Mouse (Mus musculus) limb, embryonic 15.5 days (tissue): ENCODE measurements at regions not wholly inside any gene's neighbourhood (a gene's known extent, or its start where the extent isn't known, plus 50 kb on each side); places are given as distances from the start of the nearest gene placed in this dataset.
A peak's percentile ranks its signal among the peaks of the same experiment; 100 is the strongest.

Experiments
- ATAC-seq: fragments of 200-750 bp; cut with Nextera tagmentation; 2 replicates; pipeline ENCODE4 v1.8.0; 2017; ENCODE audit warnings: low read depth, moderate TSS enrichment; ENCODE audit not compliant: insufficient number of reproducible peaks, low FRiP score, low TSS enrichment
- H3K27ac ChIP-seq: fragments of 300-500 bp; sonication (generic); 2 replicates; pipeline ENCODE4 v1.5.1; 2015; ENCODE audit warnings: moderate library complexity, mild to moderate bottlenecking, inconsistent platforms
- H3K27me3 ChIP-seq: fragments of 300-500 bp; sonication (generic); 2 replicates; pipeline ENCODE4 v1.6.1; 2015; ENCODE audit warnings: inconsistent platforms
- H3K36me3 ChIP-seq: fragments of 300-500 bp; sonication (generic); 2 replicates; pipeline ENCODE4 v1.6.1; 2015; ENCODE audit warnings: inconsistent platforms
- H3K4me1 ChIP-seq: fragments of 300-500 bp; sonication (generic); 2 replicates; pipeline ENCODE4 v1.6.1; 2015; ENCODE audit warnings: inconsistent platforms
- H3K4me2 ChIP-seq: fragments of 300-500 bp; sonication (generic); 2 replicates; pipeline ENCODE4 v1.6.1; 2015; ENCODE audit warnings: mild to moderate bottlenecking, inconsistent platforms
- H3K4me3 ChIP-seq: fragments of 300-500 bp; sonication (generic); 2 replicates; pipeline ENCODE4 v1.5.1; 2015; ENCODE audit warnings: mild to moderate bottlenecking, inconsistent platforms
- H3K9ac ChIP-seq: fragments of 300-500 bp; sonication (generic); 2 replicates; pipeline ENCODE4 v1.6.1; 2015; ENCODE audit warnings: inconsistent platforms
- H3K9me3 ChIP-seq: fragments of 300-500 bp; sonication (generic); 2 replicates; pipeline ENCODE4 v1.6.1; 2016; ENCODE audit warnings: inconsistent platforms
- WGBS: fragments of 180-500 bp; shearing (Covaris S2); methylation state at CpG from one replicate; pipeline ENCODE4 v1.1.7; 2015; 5-methylcytosine and 5-hydroxymethylcytosine counted together

DNA sequence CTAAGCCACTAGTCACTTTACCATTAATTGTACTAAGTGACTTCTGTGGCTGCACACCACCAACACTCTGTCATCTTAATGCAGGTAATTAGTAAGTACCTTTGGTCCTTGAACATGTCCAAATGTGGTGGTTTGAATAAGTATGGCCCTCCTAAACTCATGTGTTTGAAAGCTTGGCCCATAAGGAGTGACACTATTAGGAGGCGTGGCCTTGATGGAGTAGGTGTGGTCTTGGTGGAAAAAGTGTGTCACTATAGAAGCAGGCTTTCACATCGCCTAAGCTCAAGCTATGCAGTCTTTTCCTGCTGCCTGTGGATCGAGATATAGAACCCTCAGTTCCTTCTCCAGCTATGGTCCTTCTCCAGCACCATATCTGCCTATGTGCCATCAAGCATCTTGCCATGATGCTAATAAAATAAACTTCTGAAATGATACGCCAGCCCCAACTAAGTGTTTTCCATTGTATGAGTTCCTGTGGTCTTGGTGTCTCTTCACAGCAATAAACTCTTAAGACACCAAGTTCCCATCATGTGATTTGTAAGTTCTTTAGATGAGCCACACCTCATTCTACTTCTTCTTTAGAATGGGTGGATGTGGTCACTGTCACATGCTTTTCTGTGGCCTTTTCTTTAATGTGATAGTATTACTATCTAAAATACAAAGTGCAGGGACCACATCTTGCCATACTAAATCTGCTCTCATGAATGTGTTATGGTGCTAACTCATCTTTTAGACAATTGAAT is 71.9 kb upstream of the Rapgef5 start:
- WGBS, result 78% methylated on average over 4 of the region's 4 CpGs
- H3K4me3 ChIP-seq, result no peak overlapping the region
- no peaks in the 10 kb centered on the region for H3K9me3 ChIP-seq
- H3K4me2 ChIP-seq, result no peak overlapping the region
- no peak for ATAC-seq
- no peaks in the 10 kb centered on the region for H3K36me3 ChIP-seq
- peaks cover 10% of the 10 kb centered on the region for H3K4me1 ChIP-seq
- no peaks in the 10 kb centered on the region for H3K27me3 ChIP-seq
- H3K9ac ChIP-seq, result no peak overlapping the region
- no peak overlapping the region for H3K27ac ChIP-seq

DNA sequence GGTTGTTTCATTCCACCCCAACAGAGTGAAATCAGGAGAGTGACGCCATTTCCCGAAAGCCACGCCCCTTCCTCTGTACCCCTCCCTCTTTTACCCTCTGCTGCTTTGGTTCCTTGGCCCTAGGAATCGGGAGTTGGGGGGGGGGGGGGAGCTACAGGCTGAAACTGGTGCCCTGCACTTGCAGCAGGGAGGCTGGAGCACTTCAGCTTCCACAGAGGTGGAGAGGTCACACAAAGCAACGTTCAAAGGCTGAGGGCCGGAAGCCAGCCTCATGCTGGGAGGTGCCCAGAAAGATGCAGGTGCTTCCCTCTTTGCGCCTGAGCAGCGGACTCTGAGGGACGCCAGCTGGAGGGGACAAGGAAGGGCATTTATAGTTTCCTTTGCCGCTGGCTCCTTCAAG is 69.1 kb upstream of the Rapgef5 start:
- Histone ChIP-seq H3K36me3 (no peaks in the 10 kb centered on the region), H3K4me2 (peak overlapping the region; percentile 24), H3K4me1 (peaks cover 10% of the 10 kb centered on the region), H3K27ac (no peak overlapping the region), H3K27me3 (no peaks in the 10 kb centered on the region), H3K4me3 (no peak overlapping the region), H3K9ac (no peak overlapping the region), H3K9me3 (no peaks in the 10 kb centered on the region)
- WGBS, result 13% methylated on average over 10 of the region's 10 CpGs
- ATAC-seq, result no peak

DNA sequence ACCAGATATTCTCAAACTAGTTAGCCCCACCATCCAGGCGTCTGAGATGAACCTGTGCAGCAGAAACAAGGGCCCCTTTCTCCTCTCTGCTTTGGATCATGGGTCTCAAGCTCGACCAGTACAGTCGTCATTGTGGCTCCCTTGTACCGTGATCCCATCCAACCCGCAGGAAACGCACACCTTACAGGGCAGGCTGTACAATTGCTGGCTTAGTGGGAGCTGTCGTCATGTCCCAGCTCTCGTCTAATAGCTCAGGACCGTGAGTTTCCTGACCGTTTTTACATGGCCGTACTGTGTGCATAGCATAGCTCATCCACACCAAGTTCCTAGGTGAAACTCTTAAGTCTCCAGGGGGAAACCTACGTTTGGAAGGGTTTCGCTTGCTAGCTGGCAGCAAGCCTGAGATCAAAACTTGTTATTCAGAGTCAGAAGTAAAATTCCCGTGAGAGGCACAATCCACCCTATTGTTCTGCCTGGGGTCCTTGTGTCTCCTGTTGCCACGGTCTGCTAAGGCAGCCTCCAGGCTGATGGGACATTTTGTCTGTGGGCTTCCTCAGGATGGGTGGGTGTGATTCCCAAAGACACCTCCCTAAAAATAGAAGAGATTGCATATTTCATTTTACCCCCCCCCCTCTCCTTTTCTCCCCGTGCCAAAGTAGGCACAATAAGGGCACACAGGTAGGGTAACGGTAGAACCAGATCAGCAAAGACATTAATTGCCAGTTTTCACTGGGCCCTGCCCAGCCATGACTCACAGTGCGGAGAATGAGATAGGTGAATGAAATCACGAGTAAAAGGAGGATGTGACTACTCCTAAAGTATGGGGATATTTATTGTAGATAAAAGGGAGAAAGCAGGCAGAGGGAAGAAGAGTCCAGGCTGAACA is 68.2 kb upstream of the Rapgef5 start:
- H3K4me2 ChIP-seq, result no peak overlapping the region
- peaks cover 10% of the 10 kb centered on the region for H3K4me1 ChIP-seq
- no peaks in the 10 kb centered on the region for H3K36me3 ChIP-seq
- no peak overlapping the region for H3K9ac ChIP-seq
- H3K27me3 ChIP-seq, result no peaks in the 10 kb centered on the region
- ATAC-seq, result no peak
- H3K4me3 ChIP-seq, result no peak overlapping the region
- H3K9me3 ChIP-seq, result no peaks in the 10 kb centered on the region
- WGBS, result 61% methylated on average over 19 of the region's 19 CpGs
- H3K27ac ChIP-seq, result no peak overlapping the region; the same call in 1 of the 2 replicates

DNA sequence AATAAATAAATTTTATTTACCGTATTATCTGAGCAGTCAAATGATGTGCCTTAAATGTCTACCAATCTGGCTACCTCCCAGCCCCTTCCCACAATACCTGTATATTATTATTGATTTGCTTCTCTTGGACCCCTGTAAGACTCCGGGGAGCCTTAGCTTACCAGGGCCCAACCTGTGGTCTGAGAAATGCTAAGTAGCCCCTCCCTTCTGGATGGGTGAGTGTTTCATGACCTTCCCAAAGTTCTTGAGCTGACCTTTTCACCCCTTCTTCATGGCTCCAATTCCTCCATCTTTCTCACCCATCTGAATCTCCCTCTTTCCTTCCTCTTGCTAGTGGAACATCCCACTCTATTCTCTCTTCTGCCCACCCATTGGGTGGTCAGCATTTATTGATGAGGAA is 67.2 kb upstream of the Rapgef5 start:
- H3K4me2 ChIP-seq, result no peak overlapping the region
- peaks cover 10% of the 10 kb centered on the region for H3K4me1 ChIP-seq
- H3K9ac ChIP-seq, result no peak overlapping the region
- H3K36me3 ChIP-seq, result no peaks in the 10 kb centered on the region
- no peaks in the 10 kb centered on the region for H3K9me3 ChIP-seq
- no peaks in the 10 kb centered on the region for H3K27me3 ChIP-seq
- H3K27ac ChIP-seq, result no peak overlapping the region
- 91% methylated on average over 2 of the region's 2 CpGs for WGBS
- no peak for ATAC-seq
- no peak overlapping the region for H3K4me3 ChIP-seq

DNA sequence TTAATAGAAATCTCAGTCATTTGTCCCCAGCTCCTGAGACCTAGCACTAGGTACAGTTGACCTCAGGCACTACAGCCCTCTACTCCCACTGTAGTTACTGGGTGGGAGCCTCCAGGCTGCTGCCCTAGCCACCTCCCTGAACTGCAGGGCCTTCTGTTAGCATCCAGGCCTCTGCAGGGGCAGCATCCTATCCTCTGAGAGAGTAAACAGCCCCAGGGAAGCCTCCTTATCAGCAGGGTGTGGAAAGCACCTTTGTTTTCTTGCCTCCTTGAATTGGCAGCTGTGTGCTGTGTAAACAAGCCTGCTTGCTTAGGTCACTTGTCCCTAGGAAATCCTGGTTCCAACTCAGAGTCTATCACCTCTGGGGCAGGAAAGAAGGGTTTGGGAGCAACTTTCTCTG is 66.2 kb upstream of the Rapgef5 start:
- no peak overlapping the region for H3K4me2 ChIP-seq
- no peak overlapping the region for H3K9ac ChIP-seq
- H3K27ac ChIP-seq, result no peak overlapping the region
- no peak for ATAC-seq
- no peaks in the 10 kb centered on the region for H3K36me3 ChIP-seq
- H3K4me3 ChIP-seq, result no peak overlapping the region
- no peaks in the 10 kb centered on the region for H3K9me3 ChIP-seq
- no peaks in the 10 kb centered on the region for H3K27me3 ChIP-seq
- H3K4me1 ChIP-seq, result peaks cover 10% of the 10 kb centered on the region

DNA sequence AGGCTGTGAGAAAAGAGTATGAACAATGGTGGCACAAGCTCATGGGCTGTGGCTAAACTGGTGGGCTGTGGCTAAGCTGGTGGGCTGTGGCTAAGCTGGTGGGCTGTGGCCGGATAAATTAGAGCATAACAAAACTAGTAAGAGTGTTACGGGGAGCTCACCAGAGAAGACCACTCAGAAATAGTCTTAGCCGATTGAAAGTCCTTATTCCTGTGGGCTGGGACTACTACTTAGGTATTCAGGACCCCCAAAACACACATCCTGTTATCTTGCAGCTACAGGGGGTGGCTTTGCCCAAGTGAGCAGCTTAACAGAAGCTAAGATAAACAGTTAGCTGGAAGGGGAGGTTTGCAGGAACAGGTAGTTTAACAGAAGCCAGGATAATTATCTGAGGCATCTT is 65.4 kb upstream of the Rapgef5 start:
- H3K27ac ChIP-seq, result no peak overlapping the region
- no peak for ATAC-seq
- H3K4me3 ChIP-seq, result no peak overlapping the region
- H3K27me3 ChIP-seq, result no peaks in the 10 kb centered on the region
- H3K36me3 ChIP-seq, result no peaks in the 10 kb centered on the region
- no peaks in the 10 kb centered on the region for H3K9me3 ChIP-seq
- H3K4me1 ChIP-seq, result peaks cover 10% of the 10 kb centered on the region
- H3K4me2 ChIP-seq, result no peak overlapping the region
- H3K9ac ChIP-seq, result no peak overlapping the region
- WGBS, result 77% methylated on average over 3 of the region's 3 CpGs

DNA sequence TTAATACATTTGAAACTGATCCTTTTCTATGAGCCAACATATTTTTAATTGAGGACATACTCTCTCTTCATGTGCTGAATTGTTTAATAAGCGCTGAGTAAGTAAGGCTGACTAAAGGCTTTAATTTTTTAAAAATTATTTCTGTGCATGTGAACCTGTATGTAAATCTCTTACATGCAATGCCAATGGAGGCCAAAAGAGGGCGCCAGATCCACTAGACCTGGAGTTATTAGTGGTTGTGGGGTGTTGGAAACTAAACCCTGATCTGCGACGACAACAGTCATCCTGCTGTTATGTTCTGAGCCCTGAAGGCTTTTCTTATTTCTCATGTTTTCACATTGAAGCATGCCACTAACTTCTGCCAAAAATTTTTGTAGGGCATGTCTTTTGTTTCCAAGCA is 64.8 kb upstream of the Rapgef5 start:
- no peaks in the 10 kb centered on the region for H3K36me3 ChIP-seq
- WGBS, result 55% methylated on average over 4 of the region's 4 CpGs
- no peak for ATAC-seq
- no peak overlapping the region for H3K4me2 ChIP-seq
- no peak overlapping the region for H3K27ac ChIP-seq
- H3K4me1 ChIP-seq, result peaks cover 10% of the 10 kb centered on the region
- no peak overlapping the region for H3K9ac ChIP-seq
- H3K4me3 ChIP-seq, result no peak overlapping the region
- H3K27me3 ChIP-seq, result no peaks in the 10 kb centered on the region
- no peaks in the 10 kb centered on the region for H3K9me3 ChIP-seq

DNA sequence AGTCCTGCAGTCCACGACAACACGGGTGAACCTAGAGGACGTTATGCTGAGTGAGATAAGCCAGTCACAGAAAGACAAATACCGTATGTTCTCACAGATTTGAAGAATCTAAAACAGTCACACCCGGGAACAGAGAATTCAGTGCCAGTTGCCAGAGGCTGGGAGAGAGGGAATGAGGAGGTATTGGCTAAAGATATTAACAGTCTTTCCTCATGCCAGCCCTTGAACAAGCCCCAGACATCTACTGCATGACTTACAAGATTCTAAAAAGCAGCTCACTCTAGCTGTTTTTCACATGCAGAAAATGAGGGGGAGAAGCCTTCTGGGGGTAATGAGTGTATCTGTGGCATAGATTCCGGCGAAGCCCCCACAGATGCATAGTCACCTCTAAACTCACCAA is 60.5 kb upstream of the Rapgef5 start:
- no peaks in the 10 kb centered on the region for H3K4me1 ChIP-seq
- whole genome bisulfite sequencing, result 76% methylated on average over 7 of the region's 7 CpGs
- H3K4me3 ChIP-seq, result no peak overlapping the region
- no peak overlapping the region for H3K27ac ChIP-seq
- no peak for ATAC-seq
- no peak overlapping the region for H3K9ac ChIP-seq
- no peak overlapping the region for H3K4me2 ChIP-seq
- no peaks in the 10 kb centered on the region for H3K9me3 ChIP-seq
- no peaks in the 10 kb centered on the region for H3K36me3 ChIP-seq
- H3K27me3 ChIP-seq, result no peaks in the 10 kb centered on the region

DNA sequence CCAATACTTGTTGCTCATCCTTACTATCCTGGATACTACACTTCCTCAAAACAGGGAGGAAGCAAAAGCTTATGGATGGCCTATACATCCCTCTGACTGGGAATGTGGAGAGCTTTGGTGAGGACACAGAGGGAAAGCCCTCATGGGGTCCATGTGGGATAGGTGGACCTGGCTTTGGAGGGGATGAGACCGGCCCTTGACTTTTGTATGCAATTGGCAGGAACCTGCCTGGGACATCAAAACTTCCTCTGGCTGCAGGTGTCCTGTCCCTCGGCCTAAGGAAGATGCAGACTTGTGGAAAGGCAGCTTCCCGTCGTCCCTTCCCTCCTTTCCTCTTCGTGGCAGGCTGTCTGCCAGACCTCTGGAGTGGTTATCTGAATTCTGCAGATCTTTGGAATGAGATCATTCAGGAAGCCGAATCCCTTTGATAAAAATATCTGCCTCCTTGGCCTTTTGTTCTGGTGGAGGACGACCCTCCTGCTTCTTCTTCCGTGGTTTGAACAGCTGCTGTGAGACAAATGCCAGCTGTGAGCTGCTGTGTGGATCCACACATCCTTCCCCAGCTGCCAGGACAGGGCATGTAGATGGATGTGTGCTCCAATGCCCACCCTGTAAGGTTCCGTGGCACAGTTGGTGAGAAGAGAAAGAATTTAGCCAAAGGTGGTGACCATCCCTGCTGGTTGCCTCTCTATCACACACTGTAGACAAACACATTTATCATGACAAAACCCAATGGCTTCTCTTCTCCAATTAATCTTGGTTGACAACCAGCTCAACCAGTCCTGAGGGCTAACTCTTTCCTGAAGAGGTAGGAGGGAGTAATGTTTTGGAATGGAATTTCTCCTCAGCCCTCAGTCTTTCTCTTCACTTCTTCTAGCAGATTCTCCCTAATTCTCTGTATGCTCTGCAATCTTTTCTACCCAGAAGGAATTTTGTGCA is 57.9 kb upstream of the Rapgef5 start:
- WGBS, result 49% methylated on average over 9 of the region's 9 CpGs
- Histone ChIP-seq H3K27ac (no peak overlapping the region), H3K4me3 (no peak overlapping the region), H3K4me2 (no peak overlapping the region), H3K9me3 (no peaks in the 10 kb centered on the region), H3K36me3 (no peaks in the 10 kb centered on the region), H3K27me3 (no peaks in the 10 kb centered on the region), H3K9ac (no peak overlapping the region), H3K4me1 (no peaks in the 10 kb centered on the region)
- ATAC-seq, result no peak

DNA sequence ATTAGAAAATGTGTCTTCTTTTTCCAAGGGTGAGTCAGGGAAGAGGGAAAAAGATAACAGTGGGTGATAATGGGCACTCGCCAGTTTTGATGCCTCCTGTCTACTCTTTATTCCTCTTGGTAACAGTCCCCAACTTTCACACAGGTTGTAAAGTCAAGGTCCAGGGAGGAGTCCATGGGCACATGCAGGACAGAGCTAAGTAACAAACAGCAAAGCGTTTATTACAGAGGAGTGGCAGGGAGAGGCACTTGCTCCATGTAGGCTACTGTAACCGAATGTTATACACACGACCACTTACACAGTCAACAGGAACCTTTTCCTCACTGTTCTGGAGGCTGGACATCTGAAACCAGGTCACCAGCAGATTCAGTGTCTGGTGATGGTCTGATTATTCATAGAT is 56.7 kb upstream of the Rapgef5 start:
- Histone ChIP-seq H3K27me3 (no peaks in the 10 kb centered on the region), H3K9me3 (no peaks in the 10 kb centered on the region), H3K36me3 (no peaks in the 10 kb centered on the region), H3K4me1 (no peaks in the 10 kb centered on the region), H3K9ac (no peak overlapping the region), H3K4me2 (no peak overlapping the region), H3K27ac (no peak overlapping the region), H3K4me3 (no peak overlapping the region)
- ATAC-seq, result no peak
- WGBS, result 81% methylated on average over 4 of the region's 4 CpGs

DNA sequence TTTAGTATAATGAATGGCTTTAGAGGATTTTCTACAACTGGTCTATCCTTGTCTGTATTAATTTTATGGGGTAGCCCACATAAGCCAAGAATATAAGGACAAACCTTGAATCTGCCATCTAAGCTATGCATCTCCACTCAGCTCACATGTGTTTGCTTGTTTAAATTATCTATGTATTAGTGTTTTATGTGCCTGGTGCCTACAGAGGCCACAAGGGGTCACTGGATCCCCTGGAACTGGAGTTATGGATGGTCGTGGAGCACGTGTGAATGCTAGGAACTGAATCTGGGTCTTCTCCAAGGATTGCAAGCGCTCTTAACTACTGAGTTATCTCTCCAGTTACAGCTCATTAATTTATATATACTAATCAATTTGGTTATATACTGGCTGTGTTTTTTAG is 51.1 kb upstream of the Rapgef5 start:
- Histone ChIP-seq H3K27me3 (no peaks in the 10 kb centered on the region), H3K9ac (no peak overlapping the region), H3K27ac (no peak overlapping the region), H3K36me3 (no peaks in the 10 kb centered on the region), H3K9me3 (no peaks in the 10 kb centered on the region), H3K4me3 (no peak overlapping the region), H3K4me2 (no peak overlapping the region), H3K4me1 (no peaks in the 10 kb centered on the region)
- no peak for ATAC-seq
- 86% methylated on average over 3 of the region's 3 CpGs for WGBS

DNA sequence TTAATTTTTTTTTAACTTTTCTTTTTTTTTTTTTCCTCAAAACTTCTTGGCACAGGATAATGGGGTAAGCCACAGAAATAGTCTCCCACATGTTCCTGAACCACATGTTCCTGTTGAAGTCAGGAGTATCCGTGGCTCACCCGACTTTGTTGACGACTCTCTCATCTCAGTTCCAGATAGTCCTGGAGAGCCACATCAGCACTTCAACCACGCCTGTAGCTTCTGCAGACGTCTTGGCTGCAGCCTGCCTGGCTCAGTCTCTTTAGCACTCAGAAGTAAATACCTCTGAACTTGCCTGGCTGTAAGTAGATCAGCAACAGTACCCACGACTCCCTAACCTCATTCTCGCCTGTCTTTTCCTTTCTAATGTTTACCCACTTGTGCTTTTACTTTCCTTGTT is 50.3 kb upstream of the Rapgef5 start:
- Histone ChIP-seq H3K36me3 (no peaks in the 10 kb centered on the region), H3K4me1 (no peaks in the 10 kb centered on the region), H3K27me3 (no peaks in the 10 kb centered on the region), H3K9me3 (no peaks in the 10 kb centered on the region), H3K27ac (no peak overlapping the region), H3K4me3 (no peak overlapping the region), H3K4me2 (no peak overlapping the region), H3K9ac (no peak overlapping the region)
- WGBS, result 39% methylated on average over 7 of the region's 7 CpGs
- ATAC-seq, result no peak
